Mouse (Mus musculus): ENCODE data around the gene Brinp2. TPM values are rescaled to one million over a fixed set of nuclear protein-coding genes. Genes with fewer than 3 reads are reported as not detected.

Brinp2 gene
- polyA plus RNA-seq, 1 experiment from 2014 or later, result 7.1 TPM

GRCm38 (mm10) chr1:158355177-158356050 lies 712 bp downstream of the Brinp2 start:
- Histone ChIP-seq H3K4me3 (peak overlapping the region; percentile 64), H3K4me2 (replicated peaks) (peak overlapping the region; percentile 87), H3K27ac (no peak overlapping the region), H3K36me3 (no peaks in the 10 kb centered on the region), H3K9ac (peak overlapping the region; percentile 64), H3K4me1 (no peaks in the 10 kb centered on the region), H3K9me3 (no peaks in the 10 kb centered on the region), H3K27me3 (replicated peaks) (peaks cover 13% of the 10 kb centered on the region; the same call in 1 of the 2 replicates)
- WGBS, result 10% methylated on average over 28 of the region's 28 CpGs
- ATAC-seq (ENCODE audit: low FRiP score, low read depth), result peak; percentile 58

DNA sequence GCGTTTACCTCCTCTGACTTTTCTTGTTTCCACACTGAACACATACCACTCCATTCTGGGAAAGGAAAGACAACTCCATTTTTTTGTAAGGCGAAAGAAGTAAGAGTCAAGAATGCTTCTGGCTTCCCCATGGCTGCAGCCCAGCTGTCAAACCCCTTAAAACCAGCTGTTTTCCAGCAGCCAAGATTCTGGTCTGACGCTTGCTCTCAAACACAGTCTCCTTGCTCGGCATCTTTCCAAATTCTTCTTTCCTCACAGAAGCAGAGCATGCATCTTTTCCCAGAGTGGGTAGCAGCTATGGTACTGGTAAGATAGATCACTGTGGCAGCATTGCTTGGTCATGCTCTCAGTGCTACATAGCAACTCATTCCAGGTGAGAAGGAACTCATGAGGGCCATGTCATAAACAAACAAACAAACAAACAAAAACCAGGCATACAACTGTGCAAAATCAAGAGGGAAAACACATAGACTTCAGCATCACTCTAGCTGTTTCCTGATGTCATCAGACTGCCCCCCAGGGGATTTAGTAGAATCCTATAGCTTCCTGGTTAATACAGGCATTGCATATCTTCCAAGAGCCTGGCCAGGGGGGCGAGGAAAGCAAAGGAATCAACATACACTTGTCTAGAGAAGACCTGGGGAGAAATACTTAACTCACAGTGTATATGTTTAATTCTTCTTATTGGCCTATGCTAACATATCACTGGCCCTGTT lies 2.3 kb downstream of the Brinp2 start:
- H3K9me3 ChIP-seq, result no peaks in the 10 kb centered on the region
- H3K4me2 ChIP-seq (replicated peaks), result peak overlapping the region; percentile 87
- no peak for ATAC-seq (ENCODE audit: low FRiP score, low read depth)
- H3K27me3 ChIP-seq (replicated peaks), result peaks cover 13% of the 10 kb centered on the region; the same call in 1 of the 2 replicates
- H3K36me3 ChIP-seq, result no peaks in the 10 kb centered on the region
- 87% methylated on average over 5 of the region's 5 CpGs for WGBS
- no peak overlapping the region for H3K9ac ChIP-seq
- H3K4me1 ChIP-seq, result no peaks in the 10 kb centered on the region
- no peak overlapping the region for H3K4me3 ChIP-seq
- H3K27ac ChIP-seq, result no peak overlapping the region

- Histone ChIP-seq H3K4me2 (replicated peaks) (no peak overlapping the region), H3K4me1 (peaks cover 5% of the 10 kb centered on the region; the same call in 1 of the 2 replicates), H3K27ac (no peak overlapping the region), H3K4me3 (no peak overlapping the region), H3K27me3 (replicated peaks) (no peaks in the 10 kb centered on the region), H3K9me3 (no peaks in the 10 kb centered on the region), H3K36me3 (no peaks in the 10 kb centered on the region), H3K9ac (no peak overlapping the region)
- peak; percentile 82 for ATAC-seq (ENCODE audit: low FRiP score, low read depth)
- WGBS, result 37% methylated on average over 6 of the region's 6 CpGs
Observed at GRCm38 (mm10) chr1:158343243-158343714, 12.8 kb downstream of the Brinp2 start.

GRCm38 (mm10) chr1:158328839-158329238 lies 27.3 kb downstream of the Brinp2 start:
- H3K36me3 ChIP-seq, result no peaks in the 10 kb centered on the region
- H3K4me3 ChIP-seq, result no peak overlapping the region
- no peak overlapping the region for H3K9ac ChIP-seq
- no peak for ATAC-seq (ENCODE audit: low FRiP score, low read depth)
- H3K4me2 ChIP-seq (replicated peaks), result no peak overlapping the region
- H3K9me3 ChIP-seq, result no peaks in the 10 kb centered on the region
- no peaks in the 10 kb centered on the region for H3K27me3 ChIP-seq (replicated peaks)
- H3K4me1 ChIP-seq, result no peaks in the 10 kb centered on the region
- WGBS, result 51% methylated on average over 2 of the region's 2 CpGs
- no peak overlapping the region for H3K27ac ChIP-seq

DNA sequence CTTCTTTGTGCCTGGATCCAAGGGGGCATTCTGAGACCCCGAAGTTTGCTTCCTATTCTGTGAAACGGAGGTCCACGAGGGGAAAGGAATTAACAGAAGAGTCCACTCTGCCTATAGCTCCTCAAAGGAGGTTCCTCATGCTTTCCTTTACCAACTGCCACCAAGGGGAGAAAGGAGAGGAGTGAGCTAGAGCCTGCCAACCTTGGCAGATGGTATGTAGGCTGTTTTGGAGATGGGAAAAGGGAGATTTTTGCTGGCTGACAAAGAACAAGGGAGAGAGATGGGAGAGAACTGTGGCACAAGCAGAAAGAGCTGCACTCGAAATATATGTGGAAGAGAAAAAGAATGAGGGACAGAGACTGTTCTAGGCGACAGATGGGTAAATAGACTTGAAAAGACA lies 28.0 kb downstream of the Brinp2 start:
- H3K27me3 ChIP-seq (replicated peaks), result no peaks in the 10 kb centered on the region
- H3K9me3 ChIP-seq, result no peaks in the 10 kb centered on the region
- H3K4me2 ChIP-seq (replicated peaks), result no peak overlapping the region
- no peak overlapping the region for H3K9ac ChIP-seq
- no peaks in the 10 kb centered on the region for H3K36me3 ChIP-seq
- H3K4me3 ChIP-seq, result no peak overlapping the region
- no peak overlapping the region for H3K27ac ChIP-seq
- ATAC-seq (ENCODE audit: low FRiP score, low read depth), result no peak
- H3K4me1 ChIP-seq, result no peaks in the 10 kb centered on the region
- 80% methylated on average over 5 of the region's 5 CpGs for WGBS

- no peak for ATAC-seq (ENCODE audit: low FRiP score, low read depth)
- WGBS, result 84% methylated on average over 6 of the region's 6 CpGs
- Histone ChIP-seq H3K9me3 (no peaks in the 10 kb centered on the region), H3K9ac (no peak overlapping the region), H3K4me1 (no peaks in the 10 kb centered on the region), H3K4me2 (replicated peaks) (no peak overlapping the region), H3K36me3 (no peaks in the 10 kb centered on the region), H3K27me3 (replicated peaks) (no peaks in the 10 kb centered on the region), H3K27ac (no peak overlapping the region), H3K4me3 (no peak overlapping the region)
Observed at GRCm38 (mm10) chr1:158323325-158323724, 32.8 kb downstream of the Brinp2 start.

GRCm38 (mm10) chr1:158310426-158311156 lies 45.5 kb downstream of the Brinp2 start:
- no peak overlapping the region for H3K9ac ChIP-seq
- no peak for ATAC-seq (ENCODE audit: low FRiP score, low read depth)
- WGBS, result 55% methylated on average over 5 of the region's 5 CpGs

DNA sequence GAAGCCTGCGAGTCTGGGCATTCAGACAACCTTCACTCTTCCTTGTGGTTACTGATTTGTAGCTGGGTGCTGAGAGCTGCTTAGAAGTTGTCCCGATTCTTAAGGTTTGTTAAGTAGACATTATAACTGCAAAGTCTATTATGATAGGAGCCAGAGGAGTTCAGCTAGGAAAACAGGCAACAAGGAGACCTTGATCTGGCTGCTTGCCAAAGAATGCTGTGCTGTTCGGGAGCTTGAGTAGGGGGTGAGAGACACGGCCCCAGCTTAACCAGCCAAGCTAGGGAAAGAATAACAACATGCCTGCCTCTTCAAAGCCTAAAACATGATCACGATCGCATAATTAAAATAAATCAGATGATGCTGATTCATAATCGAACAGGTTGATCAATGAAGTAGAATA lies 59.1 kb downstream of the Brinp2 start:
- no peak overlapping the region for H3K4me2 ChIP-seq (replicated peaks)
- peaks cover 6% of the 10 kb centered on the region for H3K4me1 ChIP-seq
- WGBS, result 71% methylated on average over 7 of the region's 7 CpGs
- no peak overlapping the region for H3K27ac ChIP-seq
- H3K9me3 ChIP-seq, result no peaks in the 10 kb centered on the region
- no peaks in the 10 kb centered on the region for H3K27me3 ChIP-seq (replicated peaks)
- H3K36me3 ChIP-seq, result no peaks in the 10 kb centered on the region
- no peak for ATAC-seq (ENCODE audit: low FRiP score, low read depth)
- no peak overlapping the region for H3K4me3 ChIP-seq
- H3K9ac ChIP-seq, result no peak overlapping the region

More at GRCm38 (mm10) chr1:158310426-158311156, 45.5 kb downstream of the Brinp2 start:
- no peak overlapping the region for H3K4me3 ChIP-seq
- H3K27me3 ChIP-seq (replicated peaks), result no peaks in the 10 kb centered on the region
- no peaks in the 10 kb centered on the region for H3K36me3 ChIP-seq
- H3K9me3 ChIP-seq, result no peaks in the 10 kb centered on the region
- H3K27ac ChIP-seq, result no peak overlapping the region
- no peak overlapping the region for H3K4me2 ChIP-seq (replicated peaks)
- no peaks in the 10 kb centered on the region for H3K4me1 ChIP-seq

- Histone ChIP-seq H3K4me1 (peaks cover 6% of the 10 kb centered on the region), H3K4me3 (no peak overlapping the region), H3K27me3 (replicated peaks) (no peaks in the 10 kb centered on the region), H3K4me2 (replicated peaks) (no peak overlapping the region), H3K36me3 (no peaks in the 10 kb centered on the region), H3K9ac (no peak overlapping the region), H3K9me3 (no peaks in the 10 kb centered on the region), H3K27ac (no peak overlapping the region)
- ATAC-seq (ENCODE audit: low FRiP score, low read depth), result no peak
- 86% methylated on average over 8 of the region's 8 CpGs for WGBS
Observed at GRCm38 (mm10) chr1:158296287-158296931, 59.7 kb downstream of the Brinp2 start.

DNA sequence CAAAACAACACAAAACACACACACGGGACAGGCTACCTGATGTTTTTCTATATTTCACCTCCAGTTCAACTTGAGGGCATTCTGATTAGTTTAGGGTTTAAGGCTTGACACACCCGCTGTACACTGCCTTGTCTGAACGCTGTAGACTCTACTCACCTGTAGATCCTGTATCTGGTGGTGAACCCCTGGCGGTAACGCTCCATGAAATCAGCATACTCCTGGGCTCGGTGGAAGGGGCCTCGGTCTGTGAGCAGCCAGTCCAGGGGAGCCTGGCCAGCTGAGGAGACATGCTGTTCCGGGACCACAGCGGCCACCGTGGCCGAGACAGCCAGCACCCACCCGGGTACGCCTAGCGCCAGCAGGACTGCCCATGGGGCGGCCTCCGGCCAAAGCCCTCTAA lies 60.9 kb downstream of the Brinp2 start:
- WGBS, result 46% methylated on average over 16 of the region's 16 CpGs
- ATAC-seq (ENCODE audit: low FRiP score, low read depth), result 0 out of 2 replicates have a peak, but pooled peaks have one; percentile 21
- no peaks in the 10 kb centered on the region for H3K36me3 ChIP-seq
- H3K9ac ChIP-seq, result no peak overlapping the region
- H3K9me3 ChIP-seq, result no peaks in the 10 kb centered on the region
- H3K4me3 ChIP-seq, result no peak overlapping the region
- H3K4me2 ChIP-seq (replicated peaks), result no peak overlapping the region
- H3K27me3 ChIP-seq (replicated peaks), result no peaks in the 10 kb centered on the region
- peaks cover 6% of the 10 kb centered on the region for H3K4me1 ChIP-seq
- no peak overlapping the region for H3K27ac ChIP-seq

GRCm38 (mm10) chr1:158285198-158285597 lies 70.9 kb downstream of the Brinp2 start:
- H3K4me1 ChIP-seq, result no peaks in the 10 kb centered on the region
- no peak overlapping the region for H3K9ac ChIP-seq
- ATAC-seq (ENCODE audit: low FRiP score, low read depth), result no peak
- H3K27ac ChIP-seq, result no peak overlapping the region
- H3K4me3 ChIP-seq, result no peak overlapping the region
- H3K9me3 ChIP-seq, result no peaks in the 10 kb centered on the region
- no peaks in the 10 kb centered on the region for H3K36me3 ChIP-seq
- H3K4me2 ChIP-seq (replicated peaks), result no peak overlapping the region
- WGBS, result 82% methylated on average over 3 of the region's 3 CpGs
- H3K27me3 ChIP-seq (replicated peaks), result no peaks in the 10 kb centered on the region

All from neural tube, embryonic 12.5 days (tissue).